Mouse (Mus musculus): ENCODE measurements around the gene Gm21883. TPM values are rescaled to one million over a fixed set of nuclear protein-coding genes. Genes with fewer than 3 reads are reported as not detected.
"Not testable (repeated sequence)": the region's sequence is repeated elsewhere in the genome, so short reads cannot be mapped to it uniquely, and the experiment has no call there.

The Gm21883 gene
- polyA plus RNA-seq (2012; rRNA removed), result not detected in 2 replicates

DNA sequence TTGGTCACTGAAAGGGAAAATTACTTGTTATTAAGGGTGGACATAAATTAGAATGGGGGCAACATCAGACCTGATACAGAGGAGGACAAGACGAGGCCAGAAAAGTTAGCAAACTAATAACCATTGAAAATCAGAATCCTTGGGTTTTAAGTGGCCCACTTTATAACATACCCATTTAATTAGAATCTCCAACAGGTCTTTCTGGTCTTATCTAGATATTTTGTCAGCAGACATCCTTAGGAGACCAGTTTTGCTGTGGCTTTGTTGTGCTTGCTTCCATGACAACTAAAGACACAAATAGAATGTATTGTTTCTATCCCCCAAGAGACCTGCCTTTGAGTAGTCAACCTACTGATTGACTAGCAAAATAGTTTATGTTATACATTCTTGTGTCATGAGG, at the start of gene Gm21883:
Gene Gm21883 (minus strand): TSS at position 101 of the 400 bp plus-strand sequence.
- not testable (repeated sequence) for DNase-seq (ENCODE audit: low read depth, low spot score)
- WGBS, result no CpG with 5 or more reads among the region's 1 CpGs

DNA sequence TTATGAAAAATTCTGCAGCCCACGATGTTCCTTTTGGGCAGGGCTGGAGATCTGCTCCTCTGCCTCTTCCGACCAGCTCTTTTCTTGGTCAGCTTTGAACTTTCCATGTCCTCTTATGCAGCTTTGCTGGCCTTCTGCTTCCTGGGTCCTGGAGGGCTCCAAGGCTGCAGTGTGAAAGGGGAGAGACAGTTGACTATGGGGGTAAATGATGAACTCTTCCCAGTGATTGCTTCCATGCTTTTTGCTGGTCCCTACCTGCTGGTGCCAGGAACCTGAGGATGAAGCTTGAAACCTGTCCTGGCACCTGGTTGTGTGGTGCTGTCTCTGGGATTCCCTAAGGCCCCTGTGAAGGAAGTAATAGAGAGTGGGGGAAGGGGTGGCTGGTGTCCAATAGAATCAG, 44.7 kb upstream of the Gm21883 start, which contains the start of gene Spin2e:
Gene Spin2e (minus strand): TSS at position 101 of the 400 bp plus-strand sequence.
- not testable (repeated sequence) for DNase-seq (ENCODE audit: low read depth, low spot score)
- 87% methylated on average over 2 of the region's 2 CpGs for WGBS

Other genes with a start within 250 kb of the Gm21883 start
- gene Btbd35f26, start 237.8 kb downstream of the Gm21883 start, polyA plus RNA-seq (2012; rRNA removed), result not detected in 2 replicates
- not detected in 2 replicates for gene Btbd35f19, start 190.4 kb downstream of the Gm21883 start, polyA plus RNA-seq (2012; rRNA removed)
- not detected in 2 replicates for gene Spin2e, start 44.6 kb upstream of the Gm21883 start, polyA plus RNA-seq (2012; rRNA removed)
- not detected in 2 replicates for gene Btbd35f25, start 142.9 kb upstream of the Gm21883 start, polyA plus RNA-seq (2012; rRNA removed)